Mouse (Mus musculus): Measurements from ENCODE around the gene Aldh1l2. TPM values are rescaled to one million over a fixed set of nuclear protein-coding genes. Genes with fewer than 3 reads are reported as not detected.
"Not testable (repeated sequence)": the region's sequence is repeated elsewhere in the genome, so short reads cannot be mapped to it uniquely, and the experiment has no call there.

Aldh1l2 gene
- polyA plus RNA-seq, 1 experiment: 0.27 TPM

- Histone ChIP-seq H3K4me1 (replicated peaks; ENCODE audit: control insufficient read depth, insufficient read depth, low read length) (peaks cover 3% of the 10 kb centered on the region; the same call in 1 of the 2 replicates), H3K4me3 (ENCODE audit: control insufficient read depth, insufficient read depth, low read length) (no peak overlapping the region), H3K36me3 (ENCODE audit: control insufficient read depth, insufficient read depth, low read length) (no peaks in the 10 kb centered on the region), H3K27me3 (ENCODE audit: control insufficient read depth, insufficient read depth, low read length) (no peaks in the 10 kb centered on the region), H3K27ac (ENCODE audit: control insufficient read depth, insufficient read depth, low read length) (no peak overlapping the region)
- DNase-seq: no peak
- WGBS: 93% methylated on average over 7 of the region's 7 CpGs
- TF ChIP-seq CTCF (IDR thresholded peaks at IDR 0.05; ENCODE audit: borderline replicate concordance, control insufficient read depth, extremely low read depth, insufficient read depth, low read length, poor library complexity) (no peak), POLR2A (IDR thresholded peaks at IDR 0.05; ENCODE audit: control insufficient read depth, extremely low read depth, insufficient read depth, low read length, poor library complexity) (no peak)
These were observed 8.3 kb upstream of the Aldh1l2 start for GRCm38 (mm10) chr10:83542241-83542640.

GRCm38 (mm10) chr10:83540092-83540491 lies 6.2 kb upstream of the Aldh1l2 start:
- H3K4me1 ChIP-seq (replicated peaks; ENCODE audit: control insufficient read depth, insufficient read depth, low read length): peaks cover 3% of the 10 kb centered on the region; the same call in 1 of the 2 replicates
- TF ChIP-seq CTCF (IDR thresholded peaks at IDR 0.05; ENCODE audit: borderline replicate concordance, control insufficient read depth, extremely low read depth, insufficient read depth, low read length, poor library complexity) (no peak), POLR2A (IDR thresholded peaks at IDR 0.05; ENCODE audit: control insufficient read depth, extremely low read depth, insufficient read depth, low read length, poor library complexity) (no peak)
- H3K27ac ChIP-seq (ENCODE audit: control insufficient read depth, insufficient read depth, low read length): no peak overlapping the region
- no peak for DNase-seq
- no peaks in the 10 kb centered on the region for H3K27me3 ChIP-seq (ENCODE audit: control insufficient read depth, insufficient read depth, low read length)
- 70% methylated on average over 3 of the region's 3 CpGs for WGBS
- H3K36me3 ChIP-seq (ENCODE audit: control insufficient read depth, insufficient read depth, low read length): no peaks in the 10 kb centered on the region
- no peak overlapping the region for H3K4me3 ChIP-seq (ENCODE audit: control insufficient read depth, insufficient read depth, low read length)

GRCm38 (mm10) chr10:83539311-83539980 lies 5.5 kb upstream of the Aldh1l2 start:
- whole genome bisulfite sequencing: 83% methylated on average over 6 of the region's 6 CpGs
- H3K4me3 ChIP-seq (ENCODE audit: control insufficient read depth, insufficient read depth, low read length): no peak overlapping the region
- H3K27ac ChIP-seq (ENCODE audit: control insufficient read depth, insufficient read depth, low read length): no peak overlapping the region
- no peak for DNase-seq
- H3K4me1 ChIP-seq (replicated peaks; ENCODE audit: control insufficient read depth, insufficient read depth, low read length): peaks cover 3% of the 10 kb centered on the region; the same call in 1 of the 2 replicates
- TF ChIP-seq CTCF (IDR thresholded peaks at IDR 0.05; ENCODE audit: borderline replicate concordance, control insufficient read depth, extremely low read depth, insufficient read depth, low read length, poor library complexity) (no peak), POLR2A (IDR thresholded peaks at IDR 0.05; ENCODE audit: control insufficient read depth, extremely low read depth, insufficient read depth, low read length, poor library complexity) (no peak)
- H3K27me3 ChIP-seq (ENCODE audit: control insufficient read depth, insufficient read depth, low read length): no peaks in the 10 kb centered on the region
- H3K36me3 ChIP-seq (ENCODE audit: control insufficient read depth, insufficient read depth, low read length): no peaks in the 10 kb centered on the region

- no peak for DNase-seq
- H3K27ac ChIP-seq (ENCODE audit: control insufficient read depth, insufficient read depth, low read length): no peak overlapping the region
- 0 out of 2 replicates have a peak, but pooled peaks cover 7% of the 10 kb centered on the region for H3K4me1 ChIP-seq (replicated peaks; ENCODE audit: control insufficient read depth, insufficient read depth, low read length)
- WGBS: 14% methylated on average over 1 of the region's 1 CpGs
- peaks cover 2% of the 10 kb centered on the region; the same call in 1 of the 2 replicates for H3K27me3 ChIP-seq (ENCODE audit: control insufficient read depth, insufficient read depth, low read length)
- TF ChIP-seq POLR2A (IDR thresholded peaks at IDR 0.05; ENCODE audit: control insufficient read depth, extremely low read depth, insufficient read depth, low read length, poor library complexity): no peak
- no peak for TF ChIP-seq CTCF (IDR thresholded peaks at IDR 0.05; ENCODE audit: borderline replicate concordance, control insufficient read depth, extremely low read depth, insufficient read depth, low read length, poor library complexity)
- H3K36me3 ChIP-seq (ENCODE audit: control insufficient read depth, insufficient read depth, low read length): no peaks in the 10 kb centered on the region
- no peak overlapping the region for H3K4me3 ChIP-seq (ENCODE audit: control insufficient read depth, insufficient read depth, low read length)
These were observed 2.5 kb upstream of the Aldh1l2 start for GRCm38 (mm10) chr10:83536436-83536835.

GRCm38 (mm10) chr10:83533258-83533909 lies 556 bp downstream of the Aldh1l2 start:
- Histone ChIP-seq H3K27ac (ENCODE audit: control insufficient read depth, insufficient read depth, low read length) (no peak overlapping the region), H3K36me3 (ENCODE audit: control insufficient read depth, insufficient read depth, low read length) (no peaks in the 10 kb centered on the region), H3K4me3 (ENCODE audit: control insufficient read depth, insufficient read depth, low read length) (peak overlapping the region; percentile 8; the same call in 1 of the 2 replicates), H3K27me3 (ENCODE audit: control insufficient read depth, insufficient read depth, low read length) (peaks cover 2% of the 10 kb centered on the region; the same call in 1 of the 2 replicates), H3K4me1 (replicated peaks; ENCODE audit: control insufficient read depth, insufficient read depth, low read length) (0 out of 2 replicates have a peak, but pooled peaks cover 7% of the 10 kb centered on the region)
- WGBS: 10% methylated on average over 27 of the region's 27 CpGs
- no peak for TF ChIP-seq POLR2A (IDR thresholded peaks at IDR 0.05; ENCODE audit: control insufficient read depth, extremely low read depth, insufficient read depth, low read length, poor library complexity)
- no peak for TF ChIP-seq CTCF (IDR thresholded peaks at IDR 0.05; ENCODE audit: borderline replicate concordance, control insufficient read depth, extremely low read depth, insufficient read depth, low read length, poor library complexity)
- no peak for DNase-seq

- TF ChIP-seq POLR2A (IDR thresholded peaks at IDR 0.05; ENCODE audit: control insufficient read depth, extremely low read depth, insufficient read depth, low read length, poor library complexity) (no peak), CTCF (IDR thresholded peaks at IDR 0.05; ENCODE audit: borderline replicate concordance, control insufficient read depth, extremely low read depth, insufficient read depth, low read length, poor library complexity) (no peak)
- Histone ChIP-seq H3K27ac (ENCODE audit: control insufficient read depth, insufficient read depth, low read length) (no peak overlapping the region), H3K27me3 (ENCODE audit: control insufficient read depth, insufficient read depth, low read length) (peaks cover 2% of the 10 kb centered on the region; the same call in 1 of the 2 replicates)
These were observed 3.5 kb downstream of the Aldh1l2 start for GRCm38 (mm10) chr10:83530384-83530967.

GRCm38 (mm10) chr10:83524238-83524637 lies 9.7 kb downstream of the Aldh1l2 start:
- H3K4me1 ChIP-seq (replicated peaks; ENCODE audit: control insufficient read depth, insufficient read depth, low read length); H3K36me3 ChIP-seq (ENCODE audit: control insufficient read depth, insufficient read depth, low read length); H3K4me3 ChIP-seq (ENCODE audit: control insufficient read depth, insufficient read depth, low read length); DNase-seq; H3K27ac ChIP-seq (ENCODE audit: control insufficient read depth, insufficient read depth, low read length); H3K27me3 ChIP-seq (ENCODE audit: control insufficient read depth, insufficient read depth, low read length): not testable (repeated sequence)

More at GRCm38 (mm10) chr10:83530384-83530967, 3.5 kb downstream of the Aldh1l2 start:
- DNase-seq: no peak
- H3K4me3 ChIP-seq (ENCODE audit: control insufficient read depth, insufficient read depth, low read length): no peak overlapping the region
- no peaks in the 10 kb centered on the region for H3K36me3 ChIP-seq (ENCODE audit: control insufficient read depth, insufficient read depth, low read length)
- H3K4me1 ChIP-seq (replicated peaks; ENCODE audit: control insufficient read depth, insufficient read depth, low read length): 0 out of 2 replicates have a peak, but pooled peaks cover 7% of the 10 kb centered on the region
- WGBS: 88% methylated on average over 6 of the region's 6 CpGs

All from thymus, adult 2 months (tissue).